Mouse (Mus musculus): ENCODE results near the gene Kif19a. TPM values are rescaled to one million over a fixed set of nuclear protein-coding genes. Genes with fewer than 3 reads are reported as not detected.

Gene Kif19a
- total and polyA plus RNA-seq, 2 experiments from 2014 or later: 0.99 to 7.4 TPM

DNA sequence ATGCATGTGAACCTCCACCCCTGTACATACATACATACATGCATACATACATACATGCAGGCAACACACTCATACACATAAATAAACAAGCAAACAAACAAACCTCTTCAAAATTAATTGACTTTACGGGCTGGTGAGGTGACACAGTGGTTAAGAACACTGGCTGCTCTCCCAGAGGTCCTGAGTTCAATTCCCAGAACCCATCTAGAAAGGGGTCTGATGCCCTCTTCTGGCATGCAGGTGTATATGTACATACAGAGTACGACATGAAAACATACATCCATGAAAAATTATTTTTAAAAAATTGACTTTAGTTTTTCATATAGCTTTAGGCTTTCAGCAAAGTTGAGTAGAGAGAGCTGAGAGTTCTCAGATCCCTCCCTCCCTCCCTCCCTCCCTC is 29.1 kb upstream of the Kif19a start:
- Histone ChIP-seq H3K9me3 (ENCODE audit: low read length) (no peaks in the 10 kb centered on the region), H3K27me3 (ENCODE audit: insufficient read depth, low read length) (no peaks in the 10 kb centered on the region), H3K4me3 (ENCODE audit: low read length) (no peak overlapping the region), H3K4me2 (ENCODE audit: low read depth, low read length) (no peak overlapping the region), H3K27ac (no peak overlapping the region), H3K9ac (replicated peaks; ENCODE audit: low read length) (no peak overlapping the region), H3K36me3 (ENCODE audit: insufficient read depth, low read length) (no peaks in the 10 kb centered on the region), H3K4me1 (ENCODE audit: insufficient read depth, low read length) (no peaks in the 10 kb centered on the region)
- WGBS: 85% methylated on average over 2 of the region's 2 CpGs
- no peak for ATAC-seq
- TF ChIP-seq CTCF (IDR thresholded peaks at IDR 0.05; ENCODE audit: low read depth): peak; percentile 17; the same call in 1 of the 2 replicates
- no peak for DNase-seq (ENCODE audit: low spot score)

DNA sequence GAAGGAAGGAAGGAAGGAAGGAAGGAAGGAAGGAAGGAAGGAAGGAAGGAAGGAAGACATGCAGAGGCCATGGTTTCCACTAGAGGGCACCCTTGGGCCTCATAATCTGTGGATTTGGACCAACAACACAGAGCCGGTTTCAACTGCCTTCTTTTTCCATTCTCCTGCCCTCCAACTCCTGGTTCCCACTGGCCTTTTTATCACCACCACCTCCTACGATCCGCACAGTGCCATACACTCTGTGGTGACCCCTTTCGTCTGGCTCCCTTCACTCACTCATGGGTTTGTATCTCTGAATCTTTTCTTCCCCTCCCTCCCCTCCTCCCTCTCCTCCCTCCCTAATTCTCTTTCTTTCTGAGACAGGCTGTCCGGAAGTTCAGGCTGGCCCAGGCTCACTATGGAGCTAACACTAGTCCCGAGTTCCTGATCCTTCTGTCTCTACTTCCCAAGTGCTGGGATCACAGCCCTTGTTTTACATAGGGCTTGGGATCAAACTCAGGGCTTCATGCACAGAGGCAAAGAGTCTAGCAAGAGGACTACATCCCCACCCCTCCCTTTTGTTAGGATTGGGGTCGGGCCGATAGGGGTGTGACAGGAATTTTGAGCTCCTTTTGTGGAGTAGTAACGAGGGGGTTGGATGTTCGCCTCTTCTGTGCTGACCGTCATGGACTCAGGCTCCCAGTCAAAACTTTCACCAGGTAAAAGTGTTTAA is 28.1 kb upstream of the Kif19a start:
- DNase-seq (ENCODE audit: low spot score) (peak; percentile 82), ATAC-seq (peak; percentile 75)
- 21% methylated on average over 11 of the region's 11 CpGs for WGBS
- Histone ChIP-seq H3K4me2 (ENCODE audit: low read depth, low read length) (no peak overlapping the region), H3K36me3 (ENCODE audit: insufficient read depth, low read length) (no peaks in the 10 kb centered on the region), H3K9ac (replicated peaks; ENCODE audit: low read length) (peak overlapping the region; percentile 28; the same call in 1 of the 2 replicates), H3K27me3 (ENCODE audit: insufficient read depth, low read length) (no peaks in the 10 kb centered on the region), H3K27ac (peak overlapping the region; percentile 65), H3K9me3 (ENCODE audit: low read length) (no peaks in the 10 kb centered on the region), H3K4me1 (ENCODE audit: insufficient read depth, low read length) (no peaks in the 10 kb centered on the region), H3K4me3 (ENCODE audit: low read length) (no peak overlapping the region)
- TF ChIP-seq CTCF (IDR thresholded peaks at IDR 0.05; ENCODE audit: low read depth): peak; percentile 87

DNA sequence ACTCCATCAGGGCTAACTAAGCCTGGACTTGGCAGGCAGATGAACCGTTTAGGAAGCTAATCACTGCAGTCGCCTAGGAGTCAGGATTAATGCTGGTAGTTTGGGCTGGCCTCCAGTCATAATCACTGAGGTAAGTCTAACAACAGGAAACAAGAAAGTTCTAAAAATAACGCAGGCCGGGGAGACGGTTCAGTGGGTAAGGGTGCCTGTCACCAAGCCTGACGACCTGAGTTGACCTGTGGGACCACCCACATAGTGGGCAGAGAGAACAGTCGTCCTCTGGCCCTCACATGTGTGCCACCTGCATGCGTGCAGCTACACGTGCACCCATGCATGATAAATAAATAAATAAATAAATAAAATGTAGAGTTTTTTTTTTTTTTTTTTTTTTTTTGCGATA is 24.6 kb upstream of the Kif19a start:
- H3K9ac ChIP-seq (replicated peaks; ENCODE audit: low read length): no peak overlapping the region
- no peak overlapping the region for H3K4me3 ChIP-seq (ENCODE audit: low read length)
- DNase-seq (ENCODE audit: low spot score): peak; percentile 31
- no peak overlapping the region for H3K27ac ChIP-seq
- H3K36me3 ChIP-seq (ENCODE audit: insufficient read depth, low read length): no peaks in the 10 kb centered on the region
- TF ChIP-seq CTCF (IDR thresholded peaks at IDR 0.05; ENCODE audit: low read depth): no peak
- WGBS: 28% methylated on average over 10 of the region's 10 CpGs
- no peaks in the 10 kb centered on the region for H3K9me3 ChIP-seq (ENCODE audit: low read length)
- no peaks in the 10 kb centered on the region for H3K27me3 ChIP-seq (ENCODE audit: insufficient read depth, low read length)
- no peaks in the 10 kb centered on the region for H3K4me1 ChIP-seq (ENCODE audit: insufficient read depth, low read length)
- ATAC-seq: no peak
- no peak overlapping the region for H3K4me2 ChIP-seq (ENCODE audit: low read depth, low read length)

DNA sequence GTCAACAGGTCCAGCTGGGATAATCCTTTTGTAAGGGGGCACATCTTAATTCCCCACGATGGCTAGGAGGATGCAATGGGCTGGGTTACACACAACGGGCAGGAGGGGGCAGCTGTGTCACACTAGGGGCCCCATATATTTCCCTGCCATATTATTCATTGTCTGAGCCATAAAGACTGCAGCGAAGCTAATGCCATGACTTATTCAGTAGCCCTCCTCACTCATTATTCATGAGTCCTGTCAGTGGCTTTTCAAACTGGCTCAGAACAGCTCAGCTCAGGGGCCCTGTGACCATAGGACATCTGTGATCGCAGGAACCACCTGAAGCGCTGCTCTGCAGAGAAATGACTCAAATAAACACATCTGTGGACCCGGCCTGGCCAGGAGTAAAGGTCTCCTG is 23.7 kb upstream of the Kif19a start:
- Histone ChIP-seq H3K36me3 (ENCODE audit: insufficient read depth, low read length) (no peaks in the 10 kb centered on the region), H3K27me3 (ENCODE audit: insufficient read depth, low read length) (no peaks in the 10 kb centered on the region), H3K4me3 (ENCODE audit: low read length) (no peak overlapping the region), H3K4me2 (ENCODE audit: low read depth, low read length) (no peak overlapping the region), H3K27ac (no peak overlapping the region), H3K4me1 (ENCODE audit: insufficient read depth, low read length) (no peaks in the 10 kb centered on the region), H3K9ac (replicated peaks; ENCODE audit: low read length) (no peak overlapping the region), H3K9me3 (ENCODE audit: low read length) (no peaks in the 10 kb centered on the region)
- 12% methylated on average over 6 of the region's 6 CpGs for WGBS
- no peak for TF ChIP-seq CTCF (IDR thresholded peaks at IDR 0.05; ENCODE audit: low read depth)
- DNase-seq (ENCODE audit: low spot score) (no peak), ATAC-seq (no peak)

DNA sequence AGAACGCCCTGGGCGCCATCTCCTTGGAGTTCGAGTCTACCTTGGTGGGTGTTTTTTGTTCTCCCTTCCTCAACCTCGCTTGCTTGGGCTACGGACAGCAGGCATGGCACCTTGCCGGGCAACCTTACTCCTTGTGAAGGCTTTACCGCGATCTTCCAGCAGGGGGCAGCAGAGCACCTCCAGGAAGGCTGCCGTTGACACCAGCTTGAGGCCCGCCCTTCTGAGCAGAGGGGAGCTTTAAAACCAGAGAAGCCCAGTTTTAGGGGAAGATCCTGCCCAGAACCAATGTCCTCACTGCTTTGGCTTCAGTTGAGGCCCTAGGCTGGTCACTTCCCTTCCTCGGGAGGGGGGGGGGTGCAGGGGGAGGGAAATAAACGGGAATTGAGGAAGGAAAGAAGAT is 20.1 kb upstream of the Kif19a start:
- H3K4me1 ChIP-seq (ENCODE audit: insufficient read depth, low read length): no peaks in the 10 kb centered on the region
- H3K9ac ChIP-seq (replicated peaks; ENCODE audit: low read length): no peak overlapping the region
- no peak overlapping the region for H3K27ac ChIP-seq
- H3K4me2 ChIP-seq (ENCODE audit: low read depth, low read length): peak overlapping the region; percentile 48
- DNase-seq (ENCODE audit: low spot score): peak; percentile 95
- no peaks in the 10 kb centered on the region for H3K9me3 ChIP-seq (ENCODE audit: low read length)
- no peak overlapping the region for H3K4me3 ChIP-seq (ENCODE audit: low read length)
- no peaks in the 10 kb centered on the region for H3K36me3 ChIP-seq (ENCODE audit: insufficient read depth, low read length)
- TF ChIP-seq CTCF (IDR thresholded peaks at IDR 0.05; ENCODE audit: low read depth): peak; percentile 99
- H3K27me3 ChIP-seq (ENCODE audit: insufficient read depth, low read length): no peaks in the 10 kb centered on the region
- ATAC-seq: peak; percentile 82
- 0% methylated on average over 12 of the region's 12 CpGs for WGBS

DNA sequence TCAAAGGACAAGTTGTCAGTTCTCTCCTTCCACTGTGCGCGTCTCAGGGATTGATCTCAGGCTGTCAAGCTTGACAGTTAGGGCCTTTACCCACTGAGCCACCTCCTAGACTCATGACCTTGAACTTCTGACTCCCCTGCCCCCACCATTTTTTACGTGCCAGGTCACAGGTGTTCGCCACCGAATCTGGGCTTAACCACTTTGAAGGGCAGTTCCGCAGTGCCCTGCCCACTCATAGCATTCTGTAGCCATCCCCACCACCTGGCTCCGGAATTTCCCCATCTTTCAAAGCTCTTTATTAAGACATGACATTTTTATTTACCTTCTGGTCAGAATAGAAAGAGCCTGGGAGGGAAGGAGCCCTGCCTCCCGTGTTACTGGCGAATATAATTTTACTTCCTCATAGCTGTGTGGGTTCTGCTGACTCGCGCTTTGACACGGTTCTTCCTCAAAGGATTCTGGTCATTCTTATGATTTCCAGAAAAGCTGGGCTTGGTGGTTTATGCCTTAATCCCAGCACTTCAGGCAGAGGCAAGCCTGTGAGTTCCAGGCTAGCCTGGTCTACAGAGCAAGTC is 17.5 kb upstream of the Kif19a start:
- 87% methylated on average over 12 of the region's 12 CpGs for WGBS

DNA sequence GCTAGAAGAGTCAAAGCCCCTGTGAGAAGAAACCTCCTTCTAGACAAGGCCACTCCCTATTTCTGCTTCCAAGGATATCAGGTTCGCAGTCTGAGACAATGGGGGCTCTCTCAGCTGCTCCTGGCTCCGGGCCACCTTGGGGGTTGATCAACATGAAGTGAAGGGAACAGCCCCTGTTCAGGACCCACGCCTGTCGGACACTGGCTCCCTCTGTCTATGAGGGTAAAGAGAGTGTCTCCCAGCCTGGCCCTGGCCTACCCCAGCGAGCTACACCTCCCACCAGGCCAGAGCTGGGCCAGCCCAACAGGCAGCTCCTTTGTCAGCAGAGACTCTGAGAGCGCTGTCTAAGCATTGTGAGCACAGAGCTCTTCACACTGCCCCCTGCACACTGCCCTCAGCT is 4.7 kb downstream of the Kif19a start:
- no peak overlapping the region for H3K4me3 ChIP-seq (ENCODE audit: low read length)
- no peaks in the 10 kb centered on the region for H3K9me3 ChIP-seq (ENCODE audit: low read length)
- no peak for DNase-seq (ENCODE audit: low spot score)
- no peak overlapping the region for H3K27ac ChIP-seq
- no peak overlapping the region for H3K4me2 ChIP-seq (ENCODE audit: low read depth, low read length)
- peak; percentile 80 for ATAC-seq
- peaks cover 8% of the 10 kb centered on the region; the same call in 1 of the 2 replicates for H3K27me3 ChIP-seq (ENCODE audit: insufficient read depth, low read length)
- TF ChIP-seq CTCF (IDR thresholded peaks at IDR 0.05; ENCODE audit: low read depth): no peak
- 27% methylated on average over 6 of the region's 6 CpGs for WGBS
- no peaks in the 10 kb centered on the region for H3K36me3 ChIP-seq (ENCODE audit: insufficient read depth, low read length)
- no peaks in the 10 kb centered on the region; the same call in 1 of the 2 replicates for H3K4me1 ChIP-seq (ENCODE audit: insufficient read depth, low read length)
- no peak overlapping the region for H3K9ac ChIP-seq (replicated peaks; ENCODE audit: low read length)

More for the DNA sequence above, 17.5 kb upstream of the Kif19a start:
- Histone ChIP-seq H3K27me3 (ENCODE audit: insufficient read depth, low read length) (no peaks in the 10 kb centered on the region), H3K9ac (replicated peaks; ENCODE audit: low read length) (no peak overlapping the region), H3K4me3 (ENCODE audit: low read length) (no peak overlapping the region), H3K4me2 (ENCODE audit: low read depth, low read length) (no peak overlapping the region), H3K36me3 (ENCODE audit: insufficient read depth, low read length) (no peaks in the 10 kb centered on the region), H3K9me3 (ENCODE audit: low read length) (no peaks in the 10 kb centered on the region), H3K27ac (no peak overlapping the region), H3K4me1 (ENCODE audit: insufficient read depth, low read length) (no peaks in the 10 kb centered on the region)
- ATAC-seq: no peak
- TF ChIP-seq CTCF (IDR thresholded peaks at IDR 0.05; ENCODE audit: low read depth): no peak
- DNase-seq (ENCODE audit: low spot score): no peak
